Mouse (Mus musculus): ENCODE data around the gene Rab6b. TPM values are rescaled to one million over a fixed set of nuclear protein-coding genes. Genes with fewer than 3 reads are reported as not detected.

Gene Rab6b
- total and polyA plus RNA-seq, 3 experiments = 0.04 to 0.19 TPM; not detected in 1

DNA sequence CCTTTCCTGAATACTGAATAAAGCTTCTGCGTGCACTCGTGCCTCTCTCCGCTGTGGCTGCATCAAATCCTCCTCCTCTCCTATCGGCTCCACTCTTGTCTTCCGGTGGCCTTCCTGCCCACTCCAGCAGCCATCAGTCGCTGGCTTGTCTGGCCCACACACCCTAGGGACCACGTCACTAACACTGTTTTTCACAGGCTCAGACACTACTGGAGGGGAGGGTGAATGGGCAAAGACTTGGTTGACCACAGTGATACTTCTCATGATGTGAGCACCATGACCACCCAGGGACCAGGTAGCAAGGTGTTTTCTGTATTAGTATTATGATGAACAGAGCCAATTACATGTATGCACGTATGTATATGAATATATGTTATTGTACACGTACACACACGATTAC lies 34.7 kb downstream of the Rab6b start (continued):
- TF ChIP-seq JUN (IDR thresholded peaks at IDR 0.05; ENCODE audit: insufficient read depth, low read depth, low read length) (no peak), ZC3H11A (IDR thresholded peaks at IDR 0.05; ENCODE audit: low read depth, low read length) (no peak)

DNA sequence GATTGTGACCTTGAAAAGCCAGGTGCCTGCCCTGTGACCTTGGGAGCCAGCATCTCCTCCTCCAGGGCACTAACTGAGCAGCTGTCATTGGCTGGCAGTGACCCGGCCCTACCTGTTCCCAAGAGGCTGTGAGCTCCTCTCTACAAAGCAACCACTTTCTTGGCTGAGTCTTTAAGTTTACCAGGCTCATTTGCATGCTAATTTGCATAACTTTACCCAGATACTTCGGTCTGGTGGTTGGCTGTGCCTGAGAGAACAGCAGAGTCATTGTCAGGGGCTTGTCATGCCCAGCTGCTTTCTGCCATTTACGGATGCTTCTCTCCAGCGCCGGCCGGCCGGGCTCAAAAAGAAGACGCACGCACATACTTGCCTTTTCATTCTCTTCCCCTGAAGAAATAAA lies 35.1 kb downstream of the Rab6b start:
- dilution Hi-C loops (cut with MboI; ENCODE audit: extremely low pct_ligation_motif_present, extremely low pct_unique_long_range_greater_than_20kb, low sequenced_read_pairs) (no loop called here), in situ Hi-C loops (cut with MboI; ENCODE audit: low pct_ligation_motif_present, low pct_unique_long_range_greater_than_20kb, low sequenced_read_pairs) (no loop called here)
- no peak overlapping the region for H3K4me3 ChIP-seq (replicated peaks in 1 of 3; ENCODE audit: low read depth in 2 of 3, low read length in 2 of 3, poor library complexity in 1 of 3)
- TF ChIP-seq NELFE (IDR thresholded peaks at IDR 0.05; ENCODE audit: low read depth, low read length) = no peak
- peak; percentile 63; the same call in 1 of the 2 replicates for TF ChIP-seq EP300 (IDR thresholded peaks at IDR 0.05; ENCODE audit: low read length)
- no peak for TF ChIP-seq ZKSCAN1 (IDR thresholded peaks at IDR 0.05; ENCODE audit: borderline replicate concordance, low read depth, low read length)
- TF ChIP-seq SIN3A (IDR thresholded peaks at IDR 0.05; ENCODE audit: low read length) = peak; percentile 52; the same call in 1 of the 2 replicates
- peak; percentile 81 for TF ChIP-seq MAFK (IDR thresholded peaks at IDR 0.05; ENCODE audit: insufficient replicate concordance, low read length)
- TF ChIP-seq HCFC1 (IDR thresholded peaks at IDR 0.05; ENCODE audit: low read depth, low read length) = no peak
- TF ChIP-seq MXI1 (IDR thresholded peaks at IDR 0.05; ENCODE audit: low read depth, low read length) = peak; percentile 37; the same call in 1 of the 2 replicates
- TF ChIP-seq NRF1 (IDR thresholded peaks at IDR 0.05; ENCODE audit: low read depth, low read length) = no peak
- TF ChIP-seq TCF12 (IDR thresholded peaks at IDR 0.05; ENCODE audit: low read depth, low read length) = peak; percentile 65; the same call in 1 of the 2 replicates
- TF ChIP-seq MEF2A (IDR thresholded peaks at IDR 0.05; ENCODE audit: borderline replicate concordance, low read depth, low read length) = peak; percentile 51; the same call in 1 of the 2 replicates
- TF ChIP-seq IRF4 (IDR thresholded peaks at IDR 0.05; ENCODE audit: low read depth, low read length) = no peak
- no peak for TF ChIP-seq POLR2AphosphoS2 (IDR thresholded peaks at IDR 0.05; ENCODE audit: low read depth, low read length)
- TF ChIP-seq ZNF384 (IDR thresholded peaks at IDR 0.05; ENCODE audit: low read depth, low read length) = no peak
- TF ChIP-seq ETS1 (conservative IDR thresholded peaks at IDR 0.05; ENCODE audit: low read depth, low read length) = peak; percentile 75
- peak; percentile 71 for TF ChIP-seq BHLHE40 (IDR thresholded peaks at IDR 0.05; ENCODE audit: low read depth, low read length)
- peak overlapping the region; percentile 42; the same call in 1 of the 2 replicates for H3K4me2 ChIP-seq (ENCODE audit: insufficient read depth, low read depth, poor library complexity, severe bottlenecking)
- H3K9ac ChIP-seq (ENCODE audit: insufficient read depth, low read depth) = no peak overlapping the region
- H3K79me2 ChIP-seq (replicated peaks; ENCODE audit: control insufficient read depth, extremely low read depth, insufficient read depth, poor library complexity, severe bottlenecking) = no peaks in the 10 kb centered on the region
- peak; percentile 97 for DNase-seq (ENCODE audit: extremely low read depth)
- H3K9me3 ChIP-seq (replicated peaks; ENCODE audit: low read length) = peaks cover 2% of the 10 kb centered on the region
- no peaks in the 10 kb centered on the region for H3K27me3 ChIP-seq (replicated peaks)
- H3K27ac ChIP-seq (ENCODE audit: insufficient read depth, low read depth) = no peak overlapping the region
- H3K4me1 ChIP-seq (ENCODE audit: control insufficient read depth in 1 of 2, insufficient read depth in 2 of 2) = peaks cover 29 to 73% of the 10 kb centered on the region in 2 experiments
- H3K36me3 ChIP-seq (replicated peaks in 1 of 2; ENCODE audit: control insufficient read depth in 1 of 2, insufficient read depth in 1 of 2, low read length in 1 of 2) = no peaks in the 10 kb centered on the region

- no peak overlapping the region for H3K9ac ChIP-seq (ENCODE audit: insufficient read depth, low read depth)
- no peak overlapping the region for H3K4me3 ChIP-seq (replicated peaks in 1 of 3; ENCODE audit: low read depth in 2 of 3, low read length in 2 of 3, poor library complexity in 1 of 3)
- H3K4me1 ChIP-seq (ENCODE audit: control insufficient read depth in 1 of 2, insufficient read depth in 2 of 2) = peaks cover 29 to 73% of the 10 kb centered on the region in 2 experiments
- peak overlapping the region; percentile 42 for H3K4me2 ChIP-seq (ENCODE audit: insufficient read depth, low read depth, poor library complexity, severe bottlenecking)
- DNase-seq (ENCODE audit: extremely low read depth) = no peak
- H3K27ac ChIP-seq (ENCODE audit: insufficient read depth, low read depth) = no peak overlapping the region
- H3K9me3 ChIP-seq (replicated peaks; ENCODE audit: low read length) = peaks cover 2% of the 10 kb centered on the region
- dilution Hi-C loops (cut with MboI; ENCODE audit: extremely low pct_ligation_motif_present, extremely low pct_unique_long_range_greater_than_20kb, low sequenced_read_pairs) = no loop called here
- no peaks in the 10 kb centered on the region for H3K79me2 ChIP-seq (replicated peaks; ENCODE audit: control insufficient read depth, extremely low read depth, insufficient read depth, poor library complexity, severe bottlenecking)
- TF ChIP-seq USF1 (IDR thresholded peaks at IDR 0.05; ENCODE audit: low read depth, low read length) (no peak), MXI1 (IDR thresholded peaks at IDR 0.05; ENCODE audit: low read depth, low read length) (0 out of 2 replicates have a peak, but pooled peaks have one; percentile 1)
- no peaks in the 10 kb centered on the region for H3K27me3 ChIP-seq (replicated peaks)
- in situ Hi-C loops (cut with MboI; ENCODE audit: low pct_ligation_motif_present, low pct_unique_long_range_greater_than_20kb, low sequenced_read_pairs) = no loop called here
- H3K36me3 ChIP-seq (replicated peaks in 1 of 2; ENCODE audit: control insufficient read depth in 1 of 2, insufficient read depth in 1 of 2, low read length in 1 of 2) = no peaks in the 10 kb centered on the region
Observed at GRCm38 (mm10) chr9:103147103-103147502, 35.5 kb downstream of the Rab6b start.

Measured in CH12.LX (cell line).